Mouse (Mus musculus) stomach, adult 2 months (tissue): ENCODE measurements around the gene Olfr1362. TPM values are rescaled to one million over a fixed set of nuclear protein-coding genes. Genes with fewer than 3 reads are reported as not detected.

Experiments
- polyA plus RNA-seq: library from polyadenylated mRNA; depleted of rRNA; stranded (reverse); fragments of >200 nt; gene quantifications from 2 replicates; pipeline ENCODE4 v1.2.3, GENCODE M21; 2012; rRNA removed

Olfr1362 gene
- not detected in 2 replicates for polyA plus RNA-seq

GRCm38 (mm10) chr13:21613922-21614321 is at the start of gene Olfr1362:
Olfr1362 (minus strand) TSS chr13:21614022.

GRCm38 (mm10) chr13:21663286-21663685 is 49.5 kb upstream of the Olfr1362 start, which contains the start of gene Olfr1361:
Olfr1361 (minus strand) TSS chr13:21663386.

GRCm38 (mm10) chr13:21642418-21642817 is 28.6 kb upstream of the Olfr1362 start, which contains the start of gene Olfr11:
Olfr11 (minus strand) TSS chr13:21642518.

GRCm38 (mm10) chr13:21581659-21582058 is 32.2 kb downstream of the Olfr1362 start, which contains the start of gene Olfr1364:
Olfr1364 (minus strand) TSS chr13:21581759.

Other genes starting within 250 kb of the Olfr1362 start
- gene Zkscan3, start 211.3 kb downstream of the Olfr1362 start, polyA plus RNA-seq: 4.7 and 5.7 TPM in 2 replicates
- 0.15 TPM in 1 of 2 replicates, not detected in the other for gene Pgbd1, start 173.0 kb downstream of the Olfr1362 start, polyA plus RNA-seq
- gene Zscan26, start 160.3 kb downstream of the Olfr1362 start, polyA plus RNA-seq: 0.71 and 1.9 TPM in 2 replicates
- 0.08 and 0.15 TPM in 2 replicates for gene Nkapl, start 145.5 kb downstream of the Olfr1362 start, polyA plus RNA-seq
- gene Zkscan4, start 135.1 kb downstream of the Olfr1362 start, polyA plus RNA-seq: 0.05 and 0.26 TPM in 2 replicates
- gene Gm10065, start 134.6 kb downstream of the Olfr1362 start, polyA plus RNA-seq: not detected in 2 replicates
- gene AK157302, start 118.8 kb downstream of the Olfr1362 start, polyA plus RNA-seq: not detected in 2 replicates
- 17.8 and 21.1 TPM in 2 replicates for gene Gm11273, start 112.6 kb downstream of the Olfr1362 start, polyA plus RNA-seq
- 0.41 and 0.57 TPM in 2 replicates for gene Zkscan8, start 82.9 kb downstream of the Olfr1362 start, polyA plus RNA-seq
- not detected in 2 replicates for gene Olfr1366, start 71.2 kb downstream of the Olfr1362 start, polyA plus RNA-seq
- not detected in 2 replicates for gene Olfr1535, start 54.1 kb downstream of the Olfr1362 start, polyA plus RNA-seq
- not detected in 2 replicates for gene Olfr1364, start 32.3 kb downstream of the Olfr1362 start, polyA plus RNA-seq
- gene Olfr11, start 28.5 kb upstream of the Olfr1362 start, polyA plus RNA-seq: not detected in 2 replicates
- not detected in 2 replicates for gene Olfr1361, start 49.4 kb upstream of the Olfr1362 start, polyA plus RNA-seq
- gene Olfr1360, start 63.4 kb upstream of the Olfr1362 start, polyA plus RNA-seq: not detected in 2 replicates
- gene Olfr1359, start 84.1 kb upstream of the Olfr1362 start, polyA plus RNA-seq: not detected in 2 replicates
- 2.0 and 2.3 TPM in 2 replicates for gene Hist1h2bl, start 102.1 kb upstream of the Olfr1362 start, polyA plus RNA-seq
- 10.0 and 28.4 TPM in 2 replicates for gene Hist1h2ai, start 102.4 kb upstream of the Olfr1362 start, polyA plus RNA-seq
- 30.9 and 34.4 TPM in 2 replicates for gene Hist1h3h, start 103.6 kb upstream of the Olfr1362 start, polyA plus RNA-seq
- gene Hist1h2bm, start 108.0 kb upstream of the Olfr1362 start, polyA plus RNA-seq: 0.27 and 2.2 TPM in 2 replicates
- 1.6 and 2.1 TPM in 2 replicates for gene Hist1h4j, start 121.0 kb upstream of the Olfr1362 start, polyA plus RNA-seq
- gene Hist1h4k, start 136.5 kb upstream of the Olfr1362 start, polyA plus RNA-seq: 4.7 and 8.7 TPM in 2 replicates
- 8.2 and 14.0 TPM in 2 replicates for gene Hist1h2ak, start 139.8 kb upstream of the Olfr1362 start, polyA plus RNA-seq
- gene Hist1h2bn, start 140.1 kb upstream of the Olfr1362 start, polyA plus RNA-seq: 1.2 and 4.2 TPM in 2 replicates
- 0.24 TPM in 1 of 2 replicates, not detected in the other for gene Hist1h1b, start 166.6 kb upstream of the Olfr1362 start, polyA plus RNA-seq
- gene Hist1h3i, start 169.3 kb upstream of the Olfr1362 start, polyA plus RNA-seq: 19.2 and 38.0 TPM in 2 replicates
- 1.5 and 14.1 TPM in 2 replicates for gene Hist1h2an, start 173.2 kb upstream of the Olfr1362 start, polyA plus RNA-seq
- 0.90 TPM in 1 of 2 replicates, not detected in the other for gene Hist1h2bp, start 173.4 kb upstream of the Olfr1362 start, polyA plus RNA-seq
- 6.4 and 9.3 TPM in 2 replicates for gene Hist1h2bq, start 196.2 kb upstream of the Olfr1362 start, polyA plus RNA-seq
- not detected in 2 replicates for gene Hist1h2ao, start 196.4 kb upstream of the Olfr1362 start, polyA plus RNA-seq
- not detected in 2 replicates for gene Hist1h4m, start 197.7 kb upstream of the Olfr1362 start, polyA plus RNA-seq
- gene Hist1h4n, start 218.2 kb upstream of the Olfr1362 start, polyA plus RNA-seq: 4.8 and 6.7 TPM in 2 replicates
- 121 and 393 TPM in 2 replicates for gene Hist1h2ap, start 219.5 kb upstream of the Olfr1362 start, polyA plus RNA-seq
- gene Hist1h2br, start 219.7 kb upstream of the Olfr1362 start, polyA plus RNA-seq: 6.9 and 8.0 TPM in 2 replicates